Mouse (Mus musculus): ENCODE results near the gene Fam20a.

DNA sequence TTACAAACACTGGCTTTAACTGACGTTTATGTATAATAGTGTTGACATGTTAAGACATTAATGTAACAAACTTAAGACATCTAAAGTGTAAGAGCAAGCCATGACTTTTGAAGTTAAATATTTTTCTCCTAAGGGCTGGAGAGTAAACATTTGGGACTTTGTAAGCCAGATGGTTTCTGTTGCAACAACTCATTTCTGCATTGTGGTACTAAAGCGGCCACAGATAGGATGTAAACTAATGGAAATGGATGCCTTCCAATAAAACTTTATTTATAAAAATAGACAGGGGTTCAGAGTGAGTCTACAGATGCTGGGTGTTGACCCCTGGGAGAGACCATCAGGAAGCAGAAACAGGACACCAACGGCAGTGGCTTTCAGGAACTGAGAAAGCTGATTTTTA lies 15.9 kb upstream of the Fam20a start:
- TF ChIP-seq CTCF (IDR thresholded peaks at IDR 0.05; ENCODE audit: low read depth, low read length) (no peak), POLR2A (IDR thresholded peaks at IDR 0.05; ENCODE audit: extremely low read depth, insufficient read depth, low read length) (no peak)

Data from liver, adult 2 months (tissue).